Mouse (Mus musculus) bone marrow macrophage, adult 2 months (primary cell): ENCODE results near the gene Samd14.

Experiments used
- CTCF ChIP-seq: IDR thresholded peaks from 2 replicates; pipeline ENCODE4 v1.5.1; 2012; ENCODE audit warnings: low read depth, mild to moderate bottlenecking, low read length, moderate library complexity
- POLR2A ChIP-seq: IDR thresholded peaks from 2 replicates; pipeline ENCODE4 v1.6.1; 2012; ENCODE audit warnings: mild to moderate bottlenecking, low read depth, low read length, borderline replicate concordance

DNA sequence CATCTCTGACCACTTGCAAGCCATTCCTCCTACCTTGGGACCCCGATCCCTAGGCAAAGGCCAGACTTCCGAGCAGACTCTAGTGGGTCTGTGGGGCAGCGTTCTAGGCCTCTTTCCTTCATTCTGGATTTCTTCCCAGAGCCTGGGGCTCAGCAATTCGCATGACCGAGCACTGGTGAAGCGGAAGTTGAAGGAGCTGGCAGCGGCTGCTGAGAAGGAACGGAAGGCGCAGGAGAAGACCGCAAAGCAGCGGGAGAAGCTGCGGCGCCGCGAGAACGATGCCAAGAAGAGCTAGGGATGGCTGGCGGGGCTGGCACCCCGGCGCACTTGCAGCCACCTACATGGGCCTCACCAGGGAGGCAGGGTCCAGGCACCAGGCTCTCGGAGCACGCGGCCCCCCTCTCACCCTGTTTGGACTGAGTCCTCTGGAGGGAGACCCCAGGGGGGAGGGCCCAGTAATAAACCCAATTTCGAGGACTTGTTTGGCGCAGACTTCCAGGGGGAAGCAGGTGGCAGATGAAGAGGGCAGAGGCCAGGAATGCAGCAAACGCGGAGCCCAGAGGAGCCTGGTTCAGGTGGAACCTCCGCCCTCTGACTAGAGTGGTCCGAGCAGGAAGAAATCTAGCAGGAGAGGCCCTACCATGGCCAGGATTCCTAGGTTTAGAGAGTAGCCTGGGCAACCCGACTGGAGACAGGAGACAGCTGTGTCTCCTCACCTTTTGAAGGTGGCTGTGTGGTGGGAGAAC lies 14.9 kb downstream of the Samd14 start:
- TF ChIP-seq POLR2A (no peak), CTCF (no peak)
